27 mouse cellular contexts compared by ENCODE assay signal in genomic region chr4:128285009-128285408, GRCm38 (mm10). TPM values are rescaled to one million over a fixed set of nuclear protein-coding genes. Genes with fewer than 3 reads are reported as not detected.
"Had no signal": no experiment of that assay in that cellular context is flagged by ENCODE, and none has a peak within 500 bp of the region (broad histone marks: within the 10 kb centered on the region; RNA-seq: fewer than 3 reads in every experiment).

No protein-coding gene starts in this region.

- H3K4me1 ChIP-seq: liver, embryonic 12.5 days; midbrain, embryonic 10.5 days; midbrain, embryonic 12.5 days had no signal

- H3K4me2 ChIP-seq: liver, embryonic 12.5 days; lung, embryonic 14.5 days; midbrain, embryonic 12.5 days; neural tube, embryonic 13.5 days; neural tube, embryonic 15.5 days had no signal

- H3K4me3 ChIP-seq: liver, embryonic 12.5 days; midbrain, embryonic 10.5 days; midbrain, embryonic 12.5 days; myocyte; neural tube, embryonic 13.5 days; neural tube, embryonic 15.5 days had no signal

- H3K27ac ChIP-seq: liver, embryonic 12.5 days; liver, embryonic 14.5 days; midbrain, embryonic 10.5 days; midbrain, embryonic 12.5 days; neural tube, embryonic 13.5 days; neural tube, embryonic 15.5 days had no signal

- DNase-seq: lung, adult 18-20 months; lung, embryonic 14.5 days; lung, postnatal 14 days; lung, postnatal 4 days; midbrain, embryonic 14.5 days; retina, postnatal 1 day; spleen, adult 18-20 months; thymus, adult 2 months; thymus, postnatal 25 days; thymus, postnatal 4 days had no signal

- H3K27me3 ChIP-seq: liver, embryonic 12.5 days; midbrain, embryonic 12.5 days; neural tube, embryonic 13.5 days; neural tube, embryonic 15.5 days had no signal

- H3K36me3 ChIP-seq: liver, embryonic 12.5 days; midbrain, embryonic 10.5 days; midbrain, embryonic 12.5 days; neural tube, embryonic 13.5 days; neural tube, embryonic 15.5 days had no signal

- H3K9ac ChIP-seq: liver, embryonic 12.5 days; liver, embryonic 14.5 days; lung, embryonic 14.5 days; midbrain, embryonic 12.5 days; neural tube, embryonic 13.5 days; neural tube, embryonic 15.5 days had no signal

- ATAC-seq: liver, embryonic 12.5 days; midbrain, embryonic 16.5 days had no signal

- H3K9me3 ChIP-seq: midbrain, embryonic 10.5 days; midbrain, embryonic 12.5 days; neural tube, embryonic 13.5 days; neural tube, embryonic 15.5 days had no signal

RNA-seq across cellular contexts. Expression of gene Hmgb4, which starts 24.3 kb away (rescaled TPM):
- total RNA-seq: megakaryocyte, adult 5-6 weeks; megakaryocyte-erythroid progenitor cell, adult 5-6 weeks had no signal
- polyA plus RNA-seq: liver, embryonic 12.5 days; liver, embryonic 14.5 days; liver, embryonic 16.5 days; lung, embryonic 14.5 days; lung, embryonic 16.5 days; midbrain, embryonic 10.5 days; midbrain, embryonic 12.5 days; midbrain, embryonic 14.5 days; myocyte; neural tube, embryonic 11.5 days; neural tube, embryonic 13.5 days; neural tube, embryonic 15.5 days; small intestine, adult 2 months; stomach, embryonic 14.5 days; stomach, embryonic 16.5 days; thymus, adult 2 months; urinary bladder, adult 2 months had no signal
